ENCODE assay signal across 18 mouse cellular contexts in the genomic region with DNA sequence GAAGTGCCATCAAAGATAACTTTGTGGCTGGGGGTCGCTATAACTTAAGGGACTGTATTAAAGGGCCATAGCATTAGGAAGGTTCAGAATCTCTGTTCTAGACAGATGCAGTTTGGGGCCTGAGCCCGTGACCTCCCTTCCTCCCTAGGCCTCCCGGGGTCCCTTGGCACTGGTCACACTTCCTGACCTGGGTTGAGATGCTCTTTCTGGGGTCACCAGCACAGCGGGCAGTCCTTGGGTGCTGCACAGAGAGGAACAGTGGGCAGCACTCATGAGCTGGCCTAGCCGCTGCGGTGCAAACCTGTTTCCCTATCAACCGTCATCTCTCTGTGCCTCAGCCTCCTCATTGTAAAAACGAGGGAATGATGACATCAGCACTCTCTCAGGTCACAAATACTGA.
"Had no signal": no experiment of that assay in that cellular context is flagged by ENCODE, and none has a peak within 500 bp of the region (broad histone marks: within the 10 kb centered on the region; RNA-seq: fewer than 3 reads in every experiment).

No protein-coding gene starts in this region.

- H3K27ac ChIP-seq: macrophage; midbrain, embryonic 15.5 days had no signal

- DNase-seq: lung, adult 18-20 months; lung, embryonic 14.5 days; lung, postnatal 10 days; lung, postnatal 36 days; retina, postnatal 1 day; right cerebral cortex, adult 18-20 months; right cerebral cortex, postnatal 25 days; right cerebral cortex, postnatal 4 days; spleen, adult 18-20 months; thymus, adult 18-20 months; thymus, postnatal 14 days; thymus, postnatal 36 days had no signal

- H3K4me3 ChIP-seq: megakaryocyte, embryonic 14.5 days; midbrain, embryonic 13.5 days; midbrain, embryonic 15.5 days; neural tube, embryonic 13.5 days; neural tube, embryonic 15.5 days had no signal

- ATAC-seq: midbrain, embryonic 13.5 days; midbrain, embryonic 15.5 days had no signal
